Mouse (Mus musculus) hindbrain, embryonic 15.5 days (tissue): ENCODE data around the gene Jph4. TPM values are rescaled to one million over a fixed set of nuclear protein-coding genes. Genes with fewer than 3 reads are reported as not detected.

Source experiments
- ATAC-seq: fragments of 200-750 bp; cut with Nextera tagmentation; 2 replicates; pipeline ENCODE4 v1.8.0; 2017; ENCODE audit warnings: low read depth, moderate number of reproducible peaks, moderate TSS enrichment; ENCODE audit not compliant: low FRiP score
- H3K27ac ChIP-seq: fragments of 300-500 bp; sonication (generic); replicated peaks from 2 replicates; pipeline ENCODE4 v1.5.1; 2015; ENCODE audit warnings: mild to moderate bottlenecking, inconsistent platforms
- H3K27me3 ChIP-seq: fragments of 300-500 bp; sonication (generic); 2 replicates; pipeline ENCODE4 v1.6.1; 2015; ENCODE audit warnings: control low read depth, inconsistent platforms
- H3K36me3 ChIP-seq: fragments of 300-500 bp; sonication (generic); 2 replicates; pipeline ENCODE4 v1.6.1; 2015; ENCODE audit warnings: control low read depth, inconsistent platforms
- H3K4me1 ChIP-seq: fragments of 300-500 bp; sonication (generic); replicated peaks from 2 replicates; pipeline ENCODE4 v1.6.1; 2015; ENCODE audit warnings: control low read depth, inconsistent platforms
- H3K4me2 ChIP-seq: fragments of 300-500 bp; sonication (generic); 2 replicates; pipeline ENCODE4 v1.6.1; 2015; ENCODE audit warnings: moderate library complexity, mild to moderate bottlenecking, inconsistent platforms
- H3K4me3 ChIP-seq: fragments of 300-500 bp; sonication (generic); 2 replicates; pipeline ENCODE4 v1.5.1; 2015; ENCODE audit warnings: mild to moderate bottlenecking, inconsistent platforms
- H3K9ac ChIP-seq: fragments of 300-500 bp; sonication (generic); 2 replicates; pipeline ENCODE4 v1.6.1; 2015; ENCODE audit warnings: inconsistent platforms
- H3K9me3 ChIP-seq: fragments of 300-500 bp; sonication (generic); 2 replicates; pipeline ENCODE4 v1.6.1; 2016; ENCODE audit warnings: control low read depth, inconsistent platforms
- WGBS: fragments of 180-500 bp; shearing (Covaris S2); methylation state at CpG from one replicate; pipeline ENCODE4 v1.1.7; 2015; 5-methylcytosine and 5-hydroxymethylcytosine counted together
- polyA plus RNA-seq: library from polyadenylated mRNA; unstranded; fragments of >200 nt; fragmentation: Nextera tagmentation; extraction: Ambion mirVana; gene quantifications from 2 replicates; pipeline ENCODE4 v1.2.1, GENCODE M21; 2015

Gene Jph4
- 33.6 and 40.7 TPM in 2 replicates for polyA plus RNA-seq

DNA sequence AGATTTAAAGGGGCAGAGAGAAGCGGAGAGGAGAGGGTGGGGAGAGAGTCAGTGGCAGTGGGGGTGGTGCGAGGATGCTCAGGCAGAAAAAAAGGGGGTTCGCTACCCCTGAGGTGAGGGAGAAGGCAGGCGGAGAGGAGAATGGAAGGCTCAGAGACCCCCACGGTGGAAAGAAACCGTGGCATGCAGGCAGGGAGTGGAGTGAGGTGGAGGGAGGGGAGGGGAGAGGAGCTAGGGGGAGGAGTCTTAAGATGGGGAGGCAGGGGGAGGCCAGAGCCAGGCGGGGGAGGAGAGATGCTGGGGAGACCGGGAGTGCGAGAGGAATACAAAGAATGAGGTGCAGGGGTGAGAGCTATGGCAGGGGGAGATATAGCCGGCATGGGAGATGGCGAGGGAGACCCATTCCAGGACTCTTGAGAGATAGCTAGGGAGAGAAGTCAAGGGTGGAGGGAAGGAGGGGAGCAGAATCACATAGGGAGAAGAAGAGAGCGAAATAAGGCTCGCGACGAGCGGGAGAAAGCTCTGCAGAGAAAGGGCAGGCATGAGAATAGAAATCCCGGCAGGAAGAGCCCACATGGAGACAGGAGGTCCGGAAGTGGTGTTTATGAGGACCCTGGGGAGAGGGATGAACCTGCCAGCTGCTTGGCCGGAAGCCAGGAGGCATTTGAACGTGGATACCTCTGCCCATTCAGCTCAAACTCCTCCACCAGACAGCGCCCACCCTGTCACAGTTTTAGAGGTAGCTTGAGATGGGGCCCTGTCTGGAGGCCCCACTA is at the start of gene Jph4:
Gene Jph4, minus strand, starts transcription at position 511 of the 776 bp plus-strand sequence.
- Histone ChIP-seq H3K27ac (peak within 1 kb of the TSS; percentile 96), H3K27me3 (no peaks in the 10 kb centered on the region), H3K36me3 (peaks cover 11% of the 10 kb centered on the region; the same call in 1 of the 2 replicates), H3K4me1 (peaks cover 48% of the 10 kb centered on the region), H3K4me2 (peak within 1 kb of the TSS; percentile 74), H3K9me3 (no peaks in the 10 kb centered on the region), H3K9ac (peak within 1 kb of the TSS; percentile 93), H3K4me3 (peak within 1 kb of the TSS; percentile 76)
- ATAC-seq: peak; percentile 75
- WGBS: 4% methylated on average over 21 of the region's 21 CpGs

DNA sequence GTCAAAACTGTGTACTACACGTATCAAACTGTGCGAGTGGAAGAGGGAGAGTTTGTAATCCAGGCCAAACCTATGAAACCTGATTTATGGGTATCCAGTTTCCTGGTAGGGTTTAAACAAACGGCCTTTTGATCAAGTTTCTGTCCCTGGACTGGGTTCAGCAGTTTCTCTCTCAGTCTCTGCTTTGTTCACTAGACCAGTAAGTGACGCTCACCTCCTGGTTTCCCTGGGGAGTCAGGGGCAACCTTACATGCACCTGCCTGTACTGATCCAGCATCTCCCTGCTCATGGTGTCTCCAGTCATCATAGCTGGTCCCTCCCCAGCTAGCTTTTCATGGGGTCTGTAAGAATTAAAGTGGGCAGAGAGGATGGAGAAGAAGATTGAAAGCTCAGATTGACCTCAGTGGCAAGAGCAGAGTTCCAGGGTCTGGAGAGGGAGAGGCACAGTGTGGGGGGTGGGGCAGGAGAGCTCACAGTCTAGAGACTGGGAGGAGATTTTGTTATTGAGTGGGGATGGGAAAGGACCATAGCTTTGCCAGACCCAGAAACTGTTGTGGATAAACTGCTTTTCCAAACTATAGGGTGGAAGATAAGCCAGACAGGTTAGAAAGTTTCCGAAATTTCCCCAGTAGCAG is 47.6 kb upstream of the Jph4 start:
- H3K9me3 ChIP-seq: no peaks in the 10 kb centered on the region
- H3K4me3 ChIP-seq: no peak overlapping the region
- H3K9ac ChIP-seq: no peak overlapping the region
- peaks cover 8% of the 10 kb centered on the region for H3K4me1 ChIP-seq
- H3K4me2 ChIP-seq: no peak overlapping the region
- no peak for ATAC-seq
- H3K36me3 ChIP-seq: no peaks in the 10 kb centered on the region
- no peaks in the 10 kb centered on the region; the same call in 1 of the 2 replicates for H3K27me3 ChIP-seq
- WGBS: 77% methylated on average over 5 of the region's 5 CpGs
- no peak overlapping the region for H3K27ac ChIP-seq

DNA sequence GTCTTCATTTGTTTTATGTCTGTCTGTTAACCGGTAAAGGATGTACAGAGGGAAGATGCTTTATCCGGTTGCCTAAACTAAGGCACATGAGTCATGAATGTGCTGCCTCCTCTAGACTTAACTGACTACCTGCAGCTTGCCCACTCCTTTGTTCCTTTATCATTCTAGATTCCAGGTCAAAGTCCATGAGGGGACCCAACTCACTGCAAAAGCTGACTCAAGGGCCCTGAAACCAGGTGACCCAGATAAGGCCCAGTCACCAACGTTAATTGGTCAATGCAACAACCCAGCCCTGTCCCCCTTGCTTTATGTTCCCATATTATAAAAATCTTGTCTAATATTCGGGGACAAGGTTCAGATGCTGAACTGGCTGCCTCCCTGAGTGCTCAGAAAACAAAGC is 45.4 kb upstream of the Jph4 start:
- Histone ChIP-seq H3K4me1 (peaks cover 4% of the 10 kb centered on the region; the same call in 1 of the 2 replicates), H3K4me3 (no peak overlapping the region), H3K9me3 (no peaks in the 10 kb centered on the region), H3K27me3 (no peaks in the 10 kb centered on the region), H3K27ac (no peak overlapping the region), H3K36me3 (no peaks in the 10 kb centered on the region), H3K9ac (no peak overlapping the region), H3K4me2 (no peak overlapping the region)
- no peak for ATAC-seq
- 86% methylated on average over 4 of the region's 4 CpGs for WGBS

DNA sequence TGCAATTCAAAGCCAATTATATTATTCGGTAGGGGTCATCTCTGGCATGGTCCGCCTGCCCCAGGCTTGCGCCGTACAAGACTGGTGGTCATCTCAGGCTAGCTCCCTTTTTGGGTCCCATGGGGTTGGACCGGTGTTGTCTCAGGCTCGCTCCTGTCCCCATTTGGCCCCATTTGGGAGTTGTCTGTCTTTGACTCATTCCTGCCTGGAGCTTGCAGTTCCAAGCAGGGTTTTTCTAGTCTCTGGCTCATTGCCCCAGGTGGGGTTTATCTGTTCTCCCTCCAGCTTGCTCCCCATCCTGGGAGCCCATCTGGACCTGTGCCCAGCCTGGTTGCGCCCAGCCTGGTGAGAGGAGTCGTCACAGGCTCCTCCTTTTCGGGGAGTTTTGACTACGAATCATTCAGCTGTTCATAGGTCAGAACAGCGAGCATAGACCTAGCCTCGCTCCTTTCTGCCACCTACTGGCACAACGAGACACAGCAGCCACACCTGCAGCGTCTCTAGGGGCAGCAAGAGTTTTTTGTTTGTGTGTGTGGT is 44.4 kb upstream of the Jph4 start:
- Histone ChIP-seq H3K4me2 (peak overlapping the region; percentile 52), H3K9ac (no peak overlapping the region), H3K4me1 (peaks cover 4% of the 10 kb centered on the region; the same call in 1 of the 2 replicates), H3K36me3 (no peaks in the 10 kb centered on the region), H3K27ac (no peak overlapping the region), H3K9me3 (no peaks in the 10 kb centered on the region), H3K4me3 (peak overlapping the region; percentile 19; the same call in 1 of the 2 replicates), H3K27me3 (no peaks in the 10 kb centered on the region)
- ATAC-seq: peak; percentile 73
- 29% methylated on average over 14 of the region's 14 CpGs for WGBS

DNA sequence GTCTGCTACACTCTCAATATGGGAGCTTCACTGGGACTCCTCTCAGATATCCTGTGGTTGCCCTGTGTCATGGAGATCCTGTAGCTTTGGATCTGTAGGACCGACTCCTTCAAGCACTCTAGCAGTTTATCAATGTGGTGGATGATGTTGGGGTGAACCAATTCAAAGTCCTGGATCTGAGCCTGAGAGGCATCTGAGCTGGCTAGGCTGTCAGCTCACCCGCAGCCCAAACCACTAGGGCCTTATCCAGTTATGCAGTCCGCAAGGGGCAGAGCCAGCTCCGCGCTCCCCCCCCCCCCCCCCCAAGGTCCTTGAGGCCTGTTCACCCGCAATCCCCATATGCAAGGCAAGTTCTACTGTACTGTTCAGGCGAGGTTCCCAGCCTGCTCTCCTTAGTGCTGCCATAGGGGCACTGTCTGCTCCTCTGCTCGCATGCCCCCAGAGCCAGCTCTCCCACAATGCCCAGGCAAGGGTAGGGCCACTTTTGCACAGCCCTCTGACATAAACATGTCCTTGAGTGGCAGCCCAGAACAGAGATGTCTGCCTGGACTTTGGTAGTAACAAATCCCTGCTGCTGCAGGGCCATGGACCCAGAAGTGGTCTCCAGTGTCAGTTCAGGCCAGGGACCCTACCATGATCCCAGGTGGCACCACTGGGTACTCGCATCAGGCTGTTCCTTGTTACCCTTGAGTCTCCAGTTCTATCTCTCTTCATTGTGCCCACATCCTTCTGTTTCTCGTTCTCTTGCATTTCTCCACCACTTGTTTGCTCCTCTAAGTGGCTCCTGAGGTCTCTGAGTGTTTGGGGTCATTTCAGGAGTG is 43.7 kb upstream of the Jph4 start:
- H3K9ac ChIP-seq: no peak overlapping the region
- no peaks in the 10 kb centered on the region for H3K27me3 ChIP-seq
- no peak overlapping the region for H3K4me3 ChIP-seq
- H3K27ac ChIP-seq: no peak overlapping the region
- peaks cover 4% of the 10 kb centered on the region; the same call in 1 of the 2 replicates for H3K4me1 ChIP-seq
- H3K36me3 ChIP-seq: no peaks in the 10 kb centered on the region
- peak overlapping the region; percentile 52; the same call in 1 of the 2 replicates for H3K4me2 ChIP-seq
- WGBS: 79% methylated on average over 9 of the region's 10 CpGs
- H3K9me3 ChIP-seq: no peaks in the 10 kb centered on the region
- peak; percentile 46; the same call in 1 of the 2 replicates for ATAC-seq

DNA sequence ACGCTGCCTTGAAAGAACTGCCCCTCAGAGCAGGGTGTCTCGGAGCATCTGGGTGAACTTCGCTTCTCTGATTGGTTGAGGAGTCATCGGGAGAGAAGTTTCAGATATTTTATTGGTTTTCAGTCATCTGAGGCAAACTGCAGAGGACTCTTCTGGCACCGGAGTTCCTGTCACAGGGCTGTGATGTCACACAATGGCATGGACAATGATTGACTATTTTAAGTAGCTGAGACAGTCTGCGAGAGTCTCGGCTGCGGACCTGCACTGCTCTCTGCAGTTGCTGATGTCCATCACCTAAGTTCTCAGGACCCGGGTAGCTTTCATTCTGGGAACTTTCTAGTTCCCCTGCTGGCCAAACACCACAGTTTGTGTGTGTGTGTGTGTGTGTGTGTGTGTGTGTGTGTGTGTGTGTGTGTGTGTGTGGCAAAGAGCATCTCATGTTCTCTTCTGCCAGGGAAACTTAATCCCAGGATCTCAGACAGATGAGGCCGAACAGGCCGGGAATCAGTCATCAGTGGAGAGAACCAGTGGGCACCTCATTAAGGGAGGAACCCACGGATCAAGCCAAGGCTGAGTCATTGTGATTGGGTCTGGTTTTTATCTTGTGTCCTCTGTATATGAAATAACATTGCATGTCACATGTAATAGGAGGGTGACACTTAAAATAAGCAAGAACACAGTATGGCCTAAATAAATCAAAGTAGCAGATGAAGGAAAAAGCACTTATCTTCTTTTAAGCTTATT is 40.8 kb upstream of the Jph4 start:
- H3K36me3 ChIP-seq: no peaks in the 10 kb centered on the region
- H3K27me3 ChIP-seq: no peaks in the 10 kb centered on the region
- no peak overlapping the region for H3K27ac ChIP-seq
- peaks cover 4% of the 10 kb centered on the region; the same call in 1 of the 2 replicates for H3K4me1 ChIP-seq
- 67% methylated on average over 12 of the region's 12 CpGs for WGBS
- H3K4me3 ChIP-seq: no peak overlapping the region
- H3K9ac ChIP-seq: no peak overlapping the region
- no peaks in the 10 kb centered on the region for H3K9me3 ChIP-seq
- no peak overlapping the region for H3K4me2 ChIP-seq
- no peak for ATAC-seq

DNA sequence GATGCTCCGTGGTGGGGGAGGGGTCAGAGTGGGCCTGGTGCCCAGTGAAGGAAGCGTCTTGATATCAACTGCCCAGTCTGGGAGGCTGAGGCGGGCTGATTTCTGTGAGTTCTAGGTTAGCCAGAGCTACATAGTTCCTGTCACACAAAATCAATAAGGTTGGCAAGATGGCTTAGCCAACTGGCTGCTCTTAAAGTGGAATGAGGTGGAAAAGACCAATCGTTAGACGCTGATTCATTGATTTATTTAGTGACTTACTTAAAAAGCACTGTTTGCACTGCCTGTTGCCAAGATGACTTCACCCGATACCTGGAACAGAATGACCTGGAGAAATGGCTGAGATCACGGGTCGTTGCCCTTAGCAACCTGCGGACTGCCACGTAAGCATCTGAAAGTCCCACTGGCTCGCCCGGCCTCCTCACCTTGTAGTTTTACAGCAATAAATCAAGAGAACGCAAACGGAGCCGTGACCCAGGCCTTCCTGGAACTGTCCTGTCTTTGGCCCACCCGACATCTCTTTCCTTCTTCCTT is 36.3 kb upstream of the Jph4 start:
- Histone ChIP-seq H3K36me3 (no peaks in the 10 kb centered on the region), H3K9me3 (no peaks in the 10 kb centered on the region), H3K27me3 (no peaks in the 10 kb centered on the region), H3K9ac (no peak overlapping the region), H3K4me3 (no peak overlapping the region), H3K4me2 (no peak overlapping the region), H3K27ac (no peak overlapping the region), H3K4me1 (peaks cover 16% of the 10 kb centered on the region)
- no peak for ATAC-seq
- 92% methylated on average over 16 of the region's 16 CpGs for WGBS

DNA sequence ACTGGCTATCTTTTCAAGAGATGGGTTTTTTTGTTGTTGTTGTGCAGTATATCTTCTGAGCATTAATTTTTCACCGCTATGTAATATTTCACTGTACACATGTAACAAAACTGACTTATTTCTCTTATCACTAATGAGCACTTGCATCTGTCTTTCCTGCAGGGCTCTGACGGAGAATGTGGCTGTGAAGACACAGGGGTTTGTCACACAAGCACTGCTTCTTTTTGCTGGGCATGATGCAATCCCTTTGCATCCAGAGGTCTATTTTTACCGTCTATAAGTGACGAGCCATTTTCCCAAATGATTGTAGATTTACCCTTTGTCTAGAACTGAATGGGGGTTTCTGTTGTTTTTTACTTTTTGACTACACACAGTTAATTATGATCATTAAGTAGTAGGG is 35.4 kb upstream of the Jph4 start:
- H3K4me2 ChIP-seq: no peak overlapping the region
- H3K4me3 ChIP-seq: no peak overlapping the region
- H3K27me3 ChIP-seq: no peaks in the 10 kb centered on the region
- no peak overlapping the region for H3K27ac ChIP-seq
- H3K36me3 ChIP-seq: no peaks in the 10 kb centered on the region
- H3K9ac ChIP-seq: no peak overlapping the region
- 86% methylated on average over 4 of the region's 4 CpGs for WGBS
- no peak for ATAC-seq
- peaks cover 16% of the 10 kb centered on the region for H3K4me1 ChIP-seq
- no peaks in the 10 kb centered on the region for H3K9me3 ChIP-seq

DNA sequence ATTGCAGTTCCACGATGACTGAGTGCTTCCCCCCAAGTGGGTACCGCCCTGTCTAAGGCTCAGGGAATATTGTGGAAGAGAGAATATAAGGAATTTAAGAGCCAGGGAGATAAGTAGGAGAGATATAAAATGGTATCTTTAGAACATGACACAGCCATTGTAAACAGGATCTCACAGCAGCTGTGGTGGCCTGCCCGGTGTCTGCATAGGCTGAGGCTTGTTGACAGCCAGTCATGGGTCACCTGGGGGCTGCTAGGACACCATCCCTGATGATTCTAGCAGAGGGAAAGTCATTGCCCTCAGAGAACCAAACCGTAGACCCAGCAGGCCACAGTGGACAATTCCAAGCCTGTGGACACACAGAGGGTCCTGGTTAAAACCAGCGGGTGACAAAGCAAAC is 34.2 kb upstream of the Jph4 start:
- no peak overlapping the region for H3K4me2 ChIP-seq
- H3K4me1 ChIP-seq: peaks cover 16% of the 10 kb centered on the region
- no peak overlapping the region for H3K4me3 ChIP-seq
- no peak for ATAC-seq
- H3K27me3 ChIP-seq: no peaks in the 10 kb centered on the region
- H3K36me3 ChIP-seq: no peaks in the 10 kb centered on the region
- H3K9me3 ChIP-seq: no peaks in the 10 kb centered on the region
- no peak overlapping the region for H3K27ac ChIP-seq
- H3K9ac ChIP-seq: no peak overlapping the region
- 86% methylated on average over 5 of the region's 5 CpGs for WGBS

DNA sequence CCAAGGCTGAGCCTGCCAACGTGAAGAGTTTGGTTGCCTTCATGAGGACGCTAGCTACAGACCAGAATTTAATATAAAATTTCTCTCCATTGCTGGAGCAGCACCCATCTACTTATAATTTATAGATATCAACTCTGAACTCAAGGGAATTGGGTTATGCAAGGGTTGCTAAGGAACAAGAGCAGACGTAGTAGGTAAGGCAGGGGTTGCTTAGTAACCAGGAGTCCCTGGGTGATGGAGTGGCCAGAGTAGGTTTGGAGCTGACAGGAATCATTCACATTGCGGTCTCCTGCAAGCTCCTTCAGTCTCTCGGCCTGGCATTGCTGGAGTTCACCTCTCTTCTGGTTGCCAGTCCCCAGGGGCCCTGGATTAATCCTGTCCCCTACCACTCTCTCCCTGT is 32.3 kb upstream of the Jph4 start:
- ATAC-seq: peak; percentile 81
- H3K27me3 ChIP-seq: no peaks in the 10 kb centered on the region
- peak overlapping the region; percentile 59; the same call in 1 of the 2 replicates for H3K27ac ChIP-seq
- no peak overlapping the region for H3K4me3 ChIP-seq
- peaks cover 16% of the 10 kb centered on the region for H3K4me1 ChIP-seq
- 50% methylated on average over 5 of the region's 5 CpGs for WGBS
- H3K9me3 ChIP-seq: no peaks in the 10 kb centered on the region
- H3K9ac ChIP-seq: no peak overlapping the region
- peak overlapping the region; percentile 14; the same call in 1 of the 2 replicates for H3K4me2 ChIP-seq
- no peaks in the 10 kb centered on the region for H3K36me3 ChIP-seq
